Comparison of ENCODE assay signal across 21 mouse cellular contexts in the genomic region with DNA sequence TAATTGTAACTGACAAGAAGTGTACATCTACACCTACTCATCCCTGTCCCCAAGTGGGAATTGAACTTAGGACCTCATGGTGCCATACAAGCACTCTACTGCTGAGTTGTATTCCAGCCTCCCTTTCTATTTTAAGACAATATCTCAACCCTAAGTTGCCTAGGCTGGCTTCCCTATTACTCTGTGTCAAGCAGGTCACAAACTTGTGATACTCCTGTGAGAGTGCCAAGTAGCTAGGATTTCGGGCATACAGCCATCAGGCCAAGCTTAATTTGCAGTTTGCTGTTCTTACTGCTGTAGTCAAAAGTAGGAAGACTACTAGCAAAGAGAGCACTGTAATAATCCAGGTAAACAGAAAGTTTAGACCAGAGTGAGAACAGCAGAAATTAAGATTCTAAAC. TPM values are rescaled to one million over a fixed set of nuclear protein-coding genes. Genes with fewer than 3 reads are reported as not detected.
A peak's percentile ranks its signal among the peaks of the same experiment; 100 is the strongest.
DNase-seq lines count a peak whose midpoint lies in the region; ATAC-seq and TF ChIP-seq lines count a peak whose summit lies in the region.
"Had no signal": no experiment of that assay in that cellular context is flagged by ENCODE, and none has a peak within 500 bp of the region (broad histone marks: within the 10 kb centered on the region; RNA-seq: fewer than 3 reads in every experiment).

No protein-coding gene starts in this region.

- no peak for TF ChIP-seq CTCF in heart, postnatal 0 days (IDR thresholded peaks at IDR 0.05; ENCODE audit: low read depth)

- H3K4me1 ChIP-seq in heart, embryonic 12.5 days (replicated peaks): peaks cover 7% of the 10 kb centered on the region; the same call in 1 of the 2 replicates
- peaks cover 7% of the 10 kb centered on the region for H3K4me1 ChIP-seq in heart, postnatal 0 days (ENCODE audit: control insufficient read depth, insufficient read depth)
- no peaks in the 10 kb centered on the region for H3K4me1 ChIP-seq in intestine, embryonic 15.5 days (replicated peaks)
- H3K4me1 ChIP-seq: embryonic facial prominence, embryonic 13.5 days; hindbrain, embryonic 13.5 days; midbrain, embryonic 15.5 days had no signal

- peak; percentile 94 for DNase-seq in heart, adult 11 months
- DNase-seq in lung, postnatal 36 days: peak; percentile 9
- no peak for DNase-seq in lung, postnatal 14 days
- peak; percentile 61 for DNase-seq in heart, postnatal 0 days (ENCODE audit: low spot score)
- no peak for DNase-seq in cerebellum, adult 18-20 months
- no peak for DNase-seq in layer of hippocampus, postnatal 10 days (ENCODE audit: low spot score in 2 of 2)
- DNase-seq: adrenal gland, adult 2 months; cerebellum, adult 8-10 months; lung, embryonic 14.5 days; retina, postnatal 1 day; right cerebral cortex, postnatal 4 days had no signal

- H3K27ac ChIP-seq in heart, embryonic 12.5 days (ENCODE audit: poor library complexity, severe bottlenecking): no peak overlapping the region
- H3K27ac ChIP-seq in heart, postnatal 0 days (ENCODE audit: low read depth): peak overlapping the region; percentile 70
- no peak overlapping the region for H3K27ac ChIP-seq in intestine, embryonic 15.5 days
- H3K27ac ChIP-seq: embryonic facial prominence, embryonic 13.5 days; hindbrain, embryonic 13.5 days; midbrain, embryonic 15.5 days had no signal

- H3K4me2 ChIP-seq in heart, embryonic 12.5 days: no peak overlapping the region
- H3K4me2 ChIP-seq in heart, postnatal 0 days (ENCODE audit: low read depth, low read length): no peak overlapping the region
- no peak overlapping the region for H3K4me2 ChIP-seq in intestine, embryonic 15.5 days (replicated peaks)
- H3K4me2 ChIP-seq: embryonic facial prominence, embryonic 13.5 days; hindbrain, embryonic 13.5 days; liver, embryonic 11.5 days; lung, embryonic 14.5 days; midbrain, embryonic 15.5 days had no signal

- 83% methylated on average over 1 of the region's 1 CpGs for WGBS in heart, embryonic 12.5 days
- 36% methylated on average over 1 of the region's 1 CpGs for WGBS in heart, postnatal 0 days
- 88% methylated on average over 1 of the region's 1 CpGs for WGBS in intestine, embryonic 15.5 days

- no peaks in the 10 kb centered on the region for H3K9me3 ChIP-seq in heart, embryonic 12.5 days (replicated peaks)
- H3K9me3 ChIP-seq in heart, postnatal 0 days (replicated peaks; ENCODE audit: control insufficient read depth, low read length): no peaks in the 10 kb centered on the region
- no peaks in the 10 kb centered on the region for H3K9me3 ChIP-seq in intestine, embryonic 15.5 days
- H3K9me3 ChIP-seq: embryonic facial prominence, embryonic 13.5 days; hindbrain, embryonic 13.5 days; megakaryocyte, embryonic 14.5 days; midbrain, embryonic 15.5 days had no signal

- TF ChIP-seq EP300 in heart, postnatal 0 days (IDR thresholded peaks at IDR 0.05; ENCODE audit: low read depth): no peak

- H3K4me3 ChIP-seq in heart, embryonic 12.5 days: no peak overlapping the region
- no peak overlapping the region for H3K4me3 ChIP-seq in heart, postnatal 0 days (ENCODE audit: low read depth, low read length)
- H3K4me3 ChIP-seq in intestine, embryonic 15.5 days (replicated peaks): no peak overlapping the region
- H3K4me3 ChIP-seq: embryonic facial prominence, embryonic 13.5 days; hindbrain, embryonic 13.5 days; megakaryocyte, embryonic 14.5 days; midbrain, embryonic 15.5 days had no signal

- H3K36me3 ChIP-seq in heart, embryonic 12.5 days: peaks cover 81% of the 10 kb centered on the region
- peaks cover 70% of the 10 kb centered on the region for H3K36me3 ChIP-seq in heart, postnatal 0 days (replicated peaks; ENCODE audit: control insufficient read depth, insufficient read depth, low read length)
- peaks cover 32% of the 10 kb centered on the region for H3K36me3 ChIP-seq in intestine, embryonic 15.5 days

- ATAC-seq in heart, embryonic 12.5 days (ENCODE audit: insufficient number of reproducible peaks, low FRiP score): no peak
- peak; percentile 87 for ATAC-seq in heart, postnatal 0 days (ENCODE audit: insufficient read depth, low read depth)
- no peak for ATAC-seq in intestine, embryonic 15.5 days
- ATAC-seq: forebrain, embryonic 16.5 days; intestine, embryonic 16.5 days; midbrain, embryonic 15.5 days had no signal

- H3K27me3 ChIP-seq in heart, embryonic 12.5 days (replicated peaks): no peaks in the 10 kb centered on the region
- no peaks in the 10 kb centered on the region for H3K27me3 ChIP-seq in heart, postnatal 0 days (ENCODE audit: control insufficient read depth, insufficient read depth, low read length)
- no peaks in the 10 kb centered on the region for H3K27me3 ChIP-seq in intestine, embryonic 15.5 days (replicated peaks)
- H3K27me3 ChIP-seq: CH12.LX; embryonic facial prominence, embryonic 13.5 days; hindbrain, embryonic 13.5 days; megakaryocyte, embryonic 14.5 days; midbrain, embryonic 15.5 days had no signal

- H3K9ac ChIP-seq in heart, embryonic 12.5 days: no peak overlapping the region
- H3K9ac ChIP-seq in heart, postnatal 0 days (replicated peaks; ENCODE audit: low read depth, low read length): no peak overlapping the region
- no peak overlapping the region for H3K9ac ChIP-seq in intestine, embryonic 15.5 days
- H3K9ac ChIP-seq: embryonic facial prominence, embryonic 13.5 days; hindbrain, embryonic 13.5 days; lung, embryonic 14.5 days; midbrain, embryonic 15.5 days had no signal

RNA-seq across cellular contexts. Expression of a gene that starts 13.0 kb away (rescaled TPM):
- polyA plus RNA-seq in heart, embryonic 12.5 days (2016; fragmentation: Nextera tagmentation; extraction: Ambion mirVana): 67.8 and 75.0 TPM in 2 replicates
- 32.5 and 40.0 TPM in 2 replicates for total RNA-seq in heart, postnatal 0 days (2014; rRNA removed; ENCODE audit: low replicate concordance)
- polyA plus RNA-seq in heart, postnatal 0 days (2015; fragmentation: Nextera tagmentation; extraction: Ambion mirVana): 27.2 and 27.6 TPM in 2 replicates
- total RNA-seq in layer of hippocampus, postnatal 10 days (2021): 10 to 100 TPM; 61.5 to 64.2 TPM
- polyA plus RNA-seq in intestine, embryonic 15.5 days (2015; fragmentation: Nextera tagmentation; extraction: Ambion mirVana): 71.8 and 74.7 TPM in 2 replicates

RNA-seq across cellular contexts. Expression of a gene that starts 35.5 kb away (rescaled TPM):
- 76.2 and 79.4 TPM in 2 replicates for polyA plus RNA-seq in heart, embryonic 12.5 days (2016; fragmentation: Nextera tagmentation; extraction: Ambion mirVana)
- total RNA-seq in heart, postnatal 0 days (2014; rRNA removed; ENCODE audit: low replicate concordance): 17.7 and 26.8 TPM in 2 replicates
- 72.3 and 77.3 TPM in 2 replicates for polyA plus RNA-seq in heart, postnatal 0 days (2015; fragmentation: Nextera tagmentation; extraction: Ambion mirVana)
- total RNA-seq in layer of hippocampus, postnatal 10 days (2021): 10 to 100 TPM; 71.9 to 75.3 TPM
- 100 and 110 TPM in 2 replicates for polyA plus RNA-seq in intestine, embryonic 15.5 days (2015; fragmentation: Nextera tagmentation; extraction: Ambion mirVana)

RNA-seq across cellular contexts. Expression of a gene that starts 35.6 kb away (rescaled TPM):
- 206 and 214 TPM in 2 replicates for polyA plus RNA-seq in heart, embryonic 12.5 days (2016; fragmentation: Nextera tagmentation; extraction: Ambion mirVana)
- 77.3 and 98.8 TPM in 2 replicates for total RNA-seq in heart, postnatal 0 days (2014; rRNA removed; ENCODE audit: low replicate concordance)
- 213 and 222 TPM in 2 replicates for polyA plus RNA-seq in heart, postnatal 0 days (2015; fragmentation: Nextera tagmentation; extraction: Ambion mirVana)
- 100 to 1,000 TPM; 163 to 170 TPM for total RNA-seq in layer of hippocampus, postnatal 10 days (2021)
- polyA plus RNA-seq in intestine, embryonic 15.5 days (2015; fragmentation: Nextera tagmentation; extraction: Ambion mirVana): 172 and 190 TPM in 2 replicates

Comparison
In these comparisons a context has a peak if more than half of its experiments do, and no peak if none do; other contexts are left out.
1. DNase-seq: peak in heart, adult 11 months (single experiment), lung, postnatal 36 days (single experiment) and heart, postnatal 0 days (single experiment); none in lung, postnatal 14 days (single experiment), cerebellum, adult 18-20 months (0 of 2) and layer of hippocampus, postnatal 10 days (0 of 2).